Mouse (Mus musculus) monocyte, adult 5-6 weeks (primary cell): Measurements from ENCODE around the gene Ndufs5. TPM values are rescaled to one million over a fixed set of nuclear protein-coding genes. Genes with fewer than 3 reads are reported as not detected.

Experiments
- ATAC-seq: fragments of 153-309, 156-312 bp; replicated peaks from 2 replicates; pipeline ENCODE4 v1.8.0; 2017; ENCODE audit warnings: mild to moderate bottlenecking; ENCODE audit not compliant: low TSS enrichment, insufficient number of reproducible peaks, severe bottlenecking, poor library complexity, low FRiP score
- total RNA-seq: library from RNA; stranded (forward); fragments of 200-1000, 200-491, 200-594 nt; gene quantifications from 3 replicates; pipeline ENCODE4 v1.2.3, GENCODE M21; 2017

Gene Ndufs5
- total RNA-seq, 1 experiment from 2014 or later: 116 TPM

GRCm38 (mm10) chr4:123664021-123664950, 53.7 kb downstream of the Ndufs5 start:
- ATAC-seq: no peak

- no peak for ATAC-seq
Observed at GRCm38 (mm10) chr4:123663688-123663965, 54.4 kb downstream of the Ndufs5 start.

GRCm38 (mm10) chr4:123662914-123663687, 54.9 kb downstream of the Ndufs5 start:
- no peak for ATAC-seq

Other genes starting within 250 kb of the Ndufs5 start
- gene Macf1, start 33.8 kb downstream of the Ndufs5 start, total RNA-seq: 368 to 783 TPM (median 392 TPM) in 3 replicates
- gene Akirin1, start 32.1 kb upstream of the Ndufs5 start, total RNA-seq: 59.0 to 64.4 TPM (median 63.3 TPM) in 3 replicates
- gene Rhbdl2, start 69.7 kb upstream of the Ndufs5 start, total RNA-seq: not detected in 3 replicates
- 0.38 TPM in 1 of 3 replicates, not detected in the others for gene 4933427I04Rik, start 141.5 kb upstream of the Ndufs5 start, total RNA-seq
- 17.6 to 21.5 TPM (median 20.6 TPM) in 3 replicates for gene Mycbp, start 186.6 kb upstream of the Ndufs5 start, total RNA-seq
- gene Rragc, start 199.2 kb upstream of the Ndufs5 start, total RNA-seq: 34.2 to 61.7 TPM (median 40.5 TPM) in 3 replicates
- not detected in 3 replicates for gene 4930535I16Rik, start 199.8 kb upstream of the Ndufs5 start, total RNA-seq